Mouse (Mus musculus) forebrain, postnatal 0 days (tissue): ENCODE results near the gene Gm4756. TPM values are rescaled to one million over a fixed set of nuclear protein-coding genes. Genes with fewer than 3 reads are reported as not detected.

Source experiments
- ATAC-seq: fragments of 200-750 bp; cut with Nextera tagmentation; 2 replicates; pipeline ENCODE4 v1.8.0; 2017; ENCODE audit warnings: mild to moderate bottlenecking, moderate library complexity
- DNase-seq: peaks from one replicate; pipeline ENCODE4 v3.0.0-alpha.2; 2015
- H3K27ac ChIP-seq: fragments of 300-500 bp; sonication (generic); 2 replicates; pipeline ENCODE4 v1.5.1; 2014; ENCODE audit warnings: low read depth, mild to moderate bottlenecking, antibody characterized with exemption, low read length, moderate library complexity, mixed read lengths
- H3K27me3 ChIP-seq: fragments of 300-500 bp; sonication (generic); 2 replicates; pipeline ENCODE4 v1.6.1; 2014; ENCODE audit warnings: mild to moderate bottlenecking, low read length, mixed read lengths; ENCODE audit not compliant: insufficient read depth
- H3K36me3 ChIP-seq: fragments of 300-500 bp; sonication (generic); 2 replicates; pipeline ENCODE4 v1.6.1; 2014; ENCODE audit warnings: mild to moderate bottlenecking, moderate library complexity; ENCODE audit not compliant: insufficient read depth
- H3K4me1 ChIP-seq: fragments of 300-500 bp; sonication (generic); 2 replicates; pipeline ENCODE4 v1.6.1; 2014; ENCODE audit warnings: antibody characterized with exemption; ENCODE audit not compliant: insufficient read depth
- H3K4me2 ChIP-seq: fragments of 300-500 bp; sonication (generic); 2 replicates; pipeline ENCODE4 v1.6.1; 2014; ENCODE audit warnings: low read depth, mild to moderate bottlenecking, moderate library complexity
- H3K4me3 ChIP-seq: fragments of 300-500 bp; sonication (generic); 2 replicates; pipeline ENCODE4 v1.5.1; 2014; ENCODE audit warnings: low read depth, low read length, mixed read lengths
- H3K9ac ChIP-seq: fragments of 300-500 bp; sonication (generic); 2 replicates; pipeline ENCODE4 v1.6.1; 2014; ENCODE audit warnings: mild to moderate bottlenecking
- H3K9me3 ChIP-seq: fragments of 300-500 bp; sonication (generic); 2 replicates; pipeline ENCODE4 v1.6.1; 2016; ENCODE audit warnings: low read length
- CTCF ChIP-seq: sonication (generic); IDR thresholded peaks from 2 replicates; pipeline ENCODE4 v1.5.1; 2016; ENCODE audit warnings: antibody characterized with exemption, control low read depth, low read depth
- WGBS: fragments of 180-500 bp; shearing (Covaris S2); extraction: QIAGEN DNeasy Blood & Tissue Kit; methylation state at CpG from one replicate; pipeline ENCODE4 v1.1.7; 2014; 5-methylcytosine and 5-hydroxymethylcytosine counted together
- polyA plus RNA-seq: library from polyadenylated mRNA; unstranded; fragments of >200 nt; fragmentation: Nextera tagmentation; extraction: Ambion mirVana; gene quantifications from 2 replicates; pipeline ENCODE4 v1.2.1, GENCODE M21; 2015
- total RNA-seq: library from RNA; depleted of rRNA; stranded (reverse); fragments of >200 nt; gene quantifications from 2 replicates; pipeline ENCODE4 v1.2.3, GENCODE M21; 2014

The Gm4756 gene
- total and polyA plus RNA-seq, 2 experiments from 2014 or later: not detected

- Histone ChIP-seq H3K4me3 (no peak overlapping the region), H3K9me3 (no peaks in the 10 kb centered on the region), H3K4me2 (no peak overlapping the region), H3K9ac (no peak overlapping the region), H3K36me3 (no peaks in the 10 kb centered on the region), H3K27ac (no peak overlapping the region), H3K27me3 (no peaks in the 10 kb centered on the region), H3K4me1 (no peaks in the 10 kb centered on the region)
- ATAC-seq (no peak), DNase-seq (no peak)
- WGBS: 93% methylated on average over 8 of the region's 8 CpGs
- no peak for TF ChIP-seq CTCF
These were observed 21.5 kb upstream of the Gm4756 start for GRCm38 (mm10) chr12:72670921-72671320.

- Histone ChIP-seq H3K36me3 (no peaks in the 10 kb centered on the region), H3K4me2 (no peak overlapping the region), H3K4me1 (peaks cover 4% of the 10 kb centered on the region; the same call in 1 of the 2 replicates), H3K27ac (no peak overlapping the region), H3K27me3 (no peaks in the 10 kb centered on the region), H3K4me3 (no peak overlapping the region), H3K9ac (no peak overlapping the region), H3K9me3 (no peaks in the 10 kb centered on the region)
- whole genome bisulfite sequencing: 61% methylated on average over 10 of the region's 10 CpGs
- TF ChIP-seq CTCF: no peak
- no peak for ATAC-seq
- DNase-seq: no peak
These were observed 18.5 kb upstream of the Gm4756 start for GRCm38 (mm10) chr12:72667868-72668469.

DNA sequence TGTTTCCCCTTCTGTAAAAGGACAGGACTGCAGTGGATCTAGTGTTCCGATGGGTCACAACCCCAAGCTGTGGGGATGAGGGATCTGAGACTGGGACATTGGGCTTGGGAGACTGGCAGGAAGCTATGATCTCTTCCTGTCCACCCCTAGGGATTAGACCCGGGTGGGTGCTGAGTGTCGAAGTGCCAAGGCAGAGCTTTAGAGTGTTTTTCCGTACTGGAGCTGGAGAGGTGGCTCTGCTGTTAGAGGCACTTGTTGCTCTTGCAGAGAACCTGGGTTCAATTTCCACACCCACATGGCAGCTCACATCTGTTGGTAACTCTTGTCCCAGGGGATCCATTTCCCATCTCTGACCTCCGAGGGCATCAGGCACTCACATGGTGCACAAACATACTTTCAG, 16.6 kb upstream of the Gm4756 start:
- Histone ChIP-seq H3K27me3 (no peaks in the 10 kb centered on the region), H3K36me3 (no peaks in the 10 kb centered on the region), H3K4me3 (no peak overlapping the region), H3K4me2 (no peak overlapping the region), H3K27ac (no peak overlapping the region), H3K9ac (no peak overlapping the region), H3K9me3 (no peaks in the 10 kb centered on the region), H3K4me1 (peaks cover 4% of the 10 kb centered on the region; the same call in 1 of the 2 replicates)
- TF ChIP-seq CTCF: no peak
- DNase-seq (no peak), ATAC-seq (no peak)
- WGBS: 92% methylated on average over 5 of the region's 5 CpGs

GRCm38 (mm10) chr12:72664735-72665337, 15.4 kb upstream of the Gm4756 start, which contains the start of gene Dhrs7:
Gene Dhrs7 (minus strand): TSS chr12:72664909.
- peak; percentile 50 for TF ChIP-seq CTCF
- peak within 1 kb of the TSS; percentile 47 for H3K4me3 ChIP-seq
- WGBS: 2% methylated on average over 33 of the region's 33 CpGs
- no peaks in the 10 kb centered on the region for H3K9me3 ChIP-seq
- H3K36me3 ChIP-seq: no peaks in the 10 kb centered on the region
- H3K27ac ChIP-seq: 0 out of 2 replicates have a peak within 1 kb of the TSS, but pooled peaks have one; percentile 40
- DNase-seq (peak; percentile 66), ATAC-seq (peak; percentile 95)
- peak within 1 kb of the TSS; percentile 49 for H3K9ac ChIP-seq
- H3K4me2 ChIP-seq: peak within 1 kb of the TSS; percentile 73
- no peaks in the 10 kb centered on the region for H3K27me3 ChIP-seq
- H3K4me1 ChIP-seq: peaks cover 4% of the 10 kb centered on the region; the same call in 1 of the 2 replicates

DNA sequence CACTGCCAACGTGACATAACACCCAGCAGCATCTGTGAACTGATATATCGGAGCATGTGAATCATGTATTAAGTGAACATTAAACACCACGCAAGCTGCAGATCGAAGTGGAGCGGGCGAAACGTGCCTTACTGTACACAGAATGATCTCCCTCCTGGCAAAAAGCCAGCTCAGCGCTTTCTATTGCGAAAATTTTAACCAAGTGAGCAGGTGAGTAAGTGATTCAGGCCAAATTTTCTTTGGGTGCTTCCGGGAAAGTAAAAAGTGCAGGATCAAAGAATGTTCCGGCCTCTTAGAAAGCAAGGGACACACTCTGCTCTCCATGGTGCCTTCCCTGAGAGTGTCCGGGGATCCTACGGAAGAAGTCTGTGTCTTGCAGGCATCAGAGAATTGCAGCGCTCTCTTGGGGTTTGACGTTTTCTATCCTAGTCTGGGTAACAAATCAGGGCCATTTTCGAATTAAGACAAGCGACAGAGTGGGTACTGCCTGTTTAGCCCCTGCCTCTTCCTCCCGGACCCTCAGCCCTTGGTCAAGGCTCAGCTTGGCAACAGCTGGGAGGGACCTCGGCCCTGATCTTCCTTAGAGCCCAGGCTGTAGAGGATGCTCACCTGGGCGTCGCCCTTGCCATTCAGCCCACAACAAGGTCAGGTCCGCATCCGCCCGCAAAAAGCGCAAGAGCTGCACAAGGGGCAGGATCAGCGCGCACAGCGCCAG, 14.7 kb upstream of the Gm4756 start:
- H3K27ac ChIP-seq: 0 out of 2 replicates have a peak overlapping the region, but pooled peaks have one; percentile 40

GRCm38 (mm10) chr12:72655775-72656174, 6.3 kb upstream of the Gm4756 start:
- H3K4me3 ChIP-seq: no peak overlapping the region
- DNase-seq (no peak), ATAC-seq (no peak)
- H3K36me3 ChIP-seq: no peaks in the 10 kb centered on the region
- no peak overlapping the region for H3K4me2 ChIP-seq
- 95% methylated on average over 16 of the region's 16 CpGs for WGBS
- no peak for TF ChIP-seq CTCF
- no peaks in the 10 kb centered on the region for H3K27me3 ChIP-seq
- no peak overlapping the region for H3K27ac ChIP-seq
- no peak overlapping the region for H3K9ac ChIP-seq
- H3K9me3 ChIP-seq: no peaks in the 10 kb centered on the region
- no peaks in the 10 kb centered on the region for H3K4me1 ChIP-seq

More for the DNA sequence above, 14.7 kb upstream of the Gm4756 start:
- H3K4me3 ChIP-seq: peak overlapping the region; percentile 47
- WGBS: 6% methylated on average over 28 of the region's 28 CpGs
- H3K9ac ChIP-seq: peak overlapping the region; percentile 49
- no peaks in the 10 kb centered on the region for H3K36me3 ChIP-seq
- H3K4me2 ChIP-seq: peak overlapping the region; percentile 73
- peak; percentile 61 for ATAC-seq
- no peak for TF ChIP-seq CTCF
- H3K27me3 ChIP-seq: no peaks in the 10 kb centered on the region
- peak; percentile 70 for DNase-seq
- peaks cover 4% of the 10 kb centered on the region; the same call in 1 of the 2 replicates for H3K4me1 ChIP-seq
- H3K9me3 ChIP-seq: no peaks in the 10 kb centered on the region

DNA sequence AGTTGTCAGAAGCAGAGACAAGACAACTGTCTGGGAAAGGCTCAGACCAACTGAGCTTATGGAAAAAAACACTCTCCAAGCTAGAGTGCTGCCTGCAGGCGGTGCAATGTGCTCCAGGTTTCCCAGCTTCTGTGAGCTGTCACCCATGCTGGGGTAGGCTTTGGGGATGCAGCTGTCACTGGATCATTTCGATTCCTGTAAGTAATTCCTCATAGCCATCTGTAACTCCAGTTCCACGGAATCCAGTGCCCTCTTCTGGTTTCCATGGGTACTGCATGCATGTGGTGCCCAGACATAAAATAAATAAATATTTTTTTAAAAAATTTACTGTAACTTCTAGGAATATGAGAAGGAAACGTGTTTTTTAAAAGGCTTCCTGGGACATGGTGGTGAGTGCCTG, 5.2 kb upstream of the Gm4756 start:
- no peak overlapping the region for H3K4me3 ChIP-seq
- H3K9ac ChIP-seq: no peak overlapping the region
- WGBS: 8% methylated on average over 4 of the region's 4 CpGs
- DNase-seq (peak; percentile 87), ATAC-seq (peak; percentile 93)
- no peaks in the 10 kb centered on the region for H3K27me3 ChIP-seq
- H3K4me2 ChIP-seq: no peak overlapping the region
- TF ChIP-seq CTCF: peak; percentile 86
- H3K36me3 ChIP-seq: no peaks in the 10 kb centered on the region
- H3K27ac ChIP-seq: no peak overlapping the region
- no peaks in the 10 kb centered on the region for H3K4me1 ChIP-seq
- H3K9me3 ChIP-seq: no peaks in the 10 kb centered on the region
